Mouse (Mus musculus): ENCODE results near the gene Tgfa.

DNA sequence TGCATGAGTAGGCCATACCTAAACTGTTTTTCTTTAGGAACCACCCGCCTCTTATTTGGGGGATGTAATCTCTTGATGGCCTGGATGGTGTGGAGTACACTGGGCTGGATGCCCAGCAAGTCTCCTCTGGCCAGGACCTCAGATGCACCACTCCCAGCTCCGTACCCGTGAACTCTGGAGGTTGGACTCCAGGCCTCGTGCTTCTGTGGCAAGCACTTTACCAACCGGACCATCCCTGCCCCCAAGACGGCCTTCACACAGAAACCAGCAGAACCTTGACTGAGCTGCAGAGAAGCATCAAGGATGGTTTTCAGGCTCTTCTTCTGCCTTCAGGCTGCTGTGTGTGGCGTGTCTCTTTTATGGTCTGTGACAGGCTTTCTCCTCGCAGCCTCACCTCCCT is 98.3 kb downstream of the Tgfa start:
- TF ChIP-seq TAL1 (IDR thresholded peaks at IDR 0.05; ENCODE audit: low read length): no peak
- TF ChIP-seq GATA1 (IDR thresholded peaks at IDR 0.05; ENCODE audit: low read length): no peak
